Mouse (Mus musculus): ENCODE measurements around the gene Rho. TPM values are rescaled to one million over a fixed set of nuclear protein-coding genes. Genes with fewer than 3 reads are reported as not detected.

The Rho gene
- total and polyA plus RNA-seq, 2 experiments from 2014 or later = 0.08 to 0.37 TPM

- WGBS = 69% methylated on average over 7 of the region's 7 CpGs
- no peak overlapping the region for H3K27ac ChIP-seq
Measured at GRCm38 (mm10) chr6:115982889-115983288, 51.3 kb downstream of the Rho start.

GRCm38 (mm10) chr6:115983306-115984038, 51.9 kb downstream of the Rho start:
- Histone ChIP-seq H3K4me1 (ENCODE audit: insufficient read depth, low read length) (peaks cover 19% of the 10 kb centered on the region), H3K27ac (no peak overlapping the region), H3K4me3 (ENCODE audit: low read length) (no peak overlapping the region), H3K27me3 (ENCODE audit: insufficient read depth, low read length) (no peaks in the 10 kb centered on the region), H3K9me3 (ENCODE audit: low read length) (no peaks in the 10 kb centered on the region), H3K9ac (replicated peaks; ENCODE audit: low read length) (no peak overlapping the region), H3K36me3 (ENCODE audit: insufficient read depth, low read length) (no peaks in the 10 kb centered on the region), H3K4me2 (ENCODE audit: low read depth, low read length) (no peak overlapping the region)
- no peak for DNase-seq (ENCODE audit: low spot score)
- ATAC-seq = no peak
- WGBS = 57% methylated on average over 12 of the region's 12 CpGs
- TF ChIP-seq CTCF (IDR thresholded peaks at IDR 0.05; ENCODE audit: low read depth) = no peak

More at GRCm38 (mm10) chr6:115982889-115983288, 51.3 kb downstream of the Rho start:
- Histone ChIP-seq H3K4me1 (ENCODE audit: insufficient read depth, low read length) (peaks cover 19% of the 10 kb centered on the region), H3K9ac (replicated peaks; ENCODE audit: low read length) (no peak overlapping the region), H3K9me3 (ENCODE audit: low read length) (no peaks in the 10 kb centered on the region), H3K27me3 (ENCODE audit: insufficient read depth, low read length) (no peaks in the 10 kb centered on the region), H3K36me3 (ENCODE audit: insufficient read depth, low read length) (no peaks in the 10 kb centered on the region), H3K4me3 (ENCODE audit: low read length) (no peak overlapping the region), H3K4me2 (ENCODE audit: low read depth, low read length) (no peak overlapping the region)
- no peak for TF ChIP-seq CTCF (IDR thresholded peaks at IDR 0.05; ENCODE audit: low read depth)
- DNase-seq (ENCODE audit: low spot score) = no peak
- no peak for ATAC-seq

- H3K9me3 ChIP-seq (ENCODE audit: low read length) = no peaks in the 10 kb centered on the region
- H3K4me1 ChIP-seq (ENCODE audit: insufficient read depth, low read length) = peaks cover 19% of the 10 kb centered on the region
- H3K4me2 ChIP-seq (ENCODE audit: low read depth, low read length) = no peak overlapping the region
- no peak overlapping the region for H3K9ac ChIP-seq (replicated peaks; ENCODE audit: low read length)
- H3K27me3 ChIP-seq (ENCODE audit: insufficient read depth, low read length) = no peaks in the 10 kb centered on the region
- H3K36me3 ChIP-seq (ENCODE audit: insufficient read depth, low read length) = no peaks in the 10 kb centered on the region
- TF ChIP-seq CTCF (IDR thresholded peaks at IDR 0.05; ENCODE audit: low read depth) = no peak
- ATAC-seq (no peak), DNase-seq (ENCODE audit: low spot score) (no peak)
- WGBS = 58% methylated on average over 7 of the region's 7 CpGs
- H3K4me3 ChIP-seq (ENCODE audit: low read length) = no peak overlapping the region
- H3K27ac ChIP-seq = no peak overlapping the region
Measured at GRCm38 (mm10) chr6:115984580-115984979, 53.0 kb downstream of the Rho start.

- WGBS = 66% methylated on average over 9 of the region's 9 CpGs
- H3K4me3 ChIP-seq (ENCODE audit: low read length) = no peak overlapping the region
- no peak overlapping the region for H3K9ac ChIP-seq (replicated peaks; ENCODE audit: low read length)
- no peaks in the 10 kb centered on the region for H3K9me3 ChIP-seq (ENCODE audit: low read length)
- H3K27me3 ChIP-seq (ENCODE audit: insufficient read depth, low read length) = no peaks in the 10 kb centered on the region
- peaks cover 19% of the 10 kb centered on the region for H3K4me1 ChIP-seq (ENCODE audit: insufficient read depth, low read length)
- H3K36me3 ChIP-seq (ENCODE audit: insufficient read depth, low read length) = no peaks in the 10 kb centered on the region
- no peak overlapping the region for H3K4me2 ChIP-seq (ENCODE audit: low read depth, low read length)
- DNase-seq (ENCODE audit: low spot score) (no peak), ATAC-seq (no peak)
- H3K27ac ChIP-seq = no peak overlapping the region
- no peak for TF ChIP-seq CTCF (IDR thresholded peaks at IDR 0.05; ENCODE audit: low read depth)
Measured at GRCm38 (mm10) chr6:115985622-115986021, 54.1 kb downstream of the Rho start.

- Histone ChIP-seq H3K9ac (replicated peaks; ENCODE audit: low read length) (0 out of 2 replicates have a peak overlapping the region, but pooled peaks have one; percentile 5), H3K4me1 (ENCODE audit: insufficient read depth, low read length) (peaks cover 19% of the 10 kb centered on the region), H3K9me3 (ENCODE audit: low read length) (no peaks in the 10 kb centered on the region), H3K4me2 (ENCODE audit: low read depth, low read length) (no peak overlapping the region), H3K36me3 (ENCODE audit: insufficient read depth, low read length) (no peaks in the 10 kb centered on the region), H3K4me3 (ENCODE audit: low read length) (no peak overlapping the region), H3K27me3 (ENCODE audit: insufficient read depth, low read length) (no peaks in the 10 kb centered on the region), H3K27ac (no peak overlapping the region)
- no peak for DNase-seq (ENCODE audit: low spot score)
- TF ChIP-seq CTCF (IDR thresholded peaks at IDR 0.05; ENCODE audit: low read depth) = no peak
- ATAC-seq = peak; percentile 33; the same call in 1 of the 2 replicates
- 46% methylated on average over 12 of the region's 12 CpGs for WGBS
Measured at GRCm38 (mm10) chr6:115986472-115987095, 55.0 kb downstream of the Rho start.

GRCm38 (mm10) chr6:115987096-115987747, 55.7 kb downstream of the Rho start:
- H3K9me3 ChIP-seq (ENCODE audit: low read length) = no peaks in the 10 kb centered on the region
- no peak overlapping the region for H3K9ac ChIP-seq (replicated peaks; ENCODE audit: low read length)
- no peak for ATAC-seq
- no peak overlapping the region for H3K4me2 ChIP-seq (ENCODE audit: low read depth, low read length)
- WGBS = 43% methylated on average over 9 of the region's 9 CpGs
- no peak overlapping the region for H3K27ac ChIP-seq
- no peaks in the 10 kb centered on the region for H3K27me3 ChIP-seq (ENCODE audit: insufficient read depth, low read length)
- H3K4me3 ChIP-seq (ENCODE audit: low read length) = no peak overlapping the region
- no peaks in the 10 kb centered on the region for H3K36me3 ChIP-seq (ENCODE audit: insufficient read depth, low read length)
- peaks cover 19% of the 10 kb centered on the region for H3K4me1 ChIP-seq (ENCODE audit: insufficient read depth, low read length)
- no peak for DNase-seq (ENCODE audit: low spot score)
- TF ChIP-seq CTCF (IDR thresholded peaks at IDR 0.05; ENCODE audit: low read depth) = no peak

Data from hindbrain, postnatal 0 days (tissue).